Mouse (Mus musculus) thymus, postnatal 36 days (tissue): ENCODE results near the gene Gm8693.
"Not testable (repeated sequence)": the region's sequence is repeated elsewhere in the genome, so short reads cannot be mapped to it uniquely, and the experiment has no call there.

Experiments used
- DNase-seq, 2 experiments: peaks; one replicate each; pipeline ENCODE4 v3.0.0; 2022; ENCODE audit warnings: mixed read lengths in 2 of 2

Gm8693 gene

DNA sequence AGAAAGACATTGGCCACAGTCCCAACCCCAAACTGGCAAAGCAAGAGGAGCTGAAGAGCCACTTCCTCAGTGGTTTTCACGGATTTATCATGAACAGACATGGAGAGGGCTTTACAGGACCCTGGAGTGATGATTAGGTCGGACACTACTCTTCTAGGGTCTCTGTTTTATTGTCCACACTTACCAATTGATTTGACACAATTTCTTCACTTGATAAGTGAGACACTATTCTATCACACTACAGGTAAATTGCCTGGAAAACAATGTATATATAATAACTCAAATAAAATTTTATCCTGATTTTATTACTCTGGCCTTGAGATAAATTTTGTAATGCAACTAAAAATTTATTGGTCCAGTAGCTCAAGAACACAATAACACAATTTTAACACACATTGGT, at the start of gene Gm8693:
Gm8693 (minus strand) TSS at position 101 of the 400 bp plus-strand sequence.
- DNase-seq = not testable (repeated sequence)

DNA sequence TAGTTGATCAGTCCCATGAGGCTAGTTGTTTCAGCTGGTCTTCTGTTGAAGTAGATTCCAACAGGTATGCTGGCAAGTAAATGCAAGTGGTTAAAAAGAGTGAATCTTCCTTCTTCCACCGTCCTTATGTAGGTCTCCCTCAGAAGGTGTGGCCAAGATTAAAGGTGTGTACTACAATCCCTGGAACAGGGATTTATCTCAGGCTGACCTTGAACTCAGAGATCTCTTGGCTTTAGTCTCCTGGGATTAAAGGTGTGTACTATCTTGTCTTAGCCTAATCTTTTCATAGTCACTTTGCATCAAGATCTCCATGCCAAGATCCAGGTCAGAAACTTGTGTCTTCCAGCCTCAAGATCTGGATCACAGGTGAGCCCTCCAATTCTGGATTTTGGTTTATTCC, 27.5 kb upstream of the Gm8693 start, which contains the start of gene Gm4567:
Gm4567 (minus strand) TSS at position 101 of the 400 bp plus-strand sequence.
- not testable (repeated sequence) for DNase-seq

DNA sequence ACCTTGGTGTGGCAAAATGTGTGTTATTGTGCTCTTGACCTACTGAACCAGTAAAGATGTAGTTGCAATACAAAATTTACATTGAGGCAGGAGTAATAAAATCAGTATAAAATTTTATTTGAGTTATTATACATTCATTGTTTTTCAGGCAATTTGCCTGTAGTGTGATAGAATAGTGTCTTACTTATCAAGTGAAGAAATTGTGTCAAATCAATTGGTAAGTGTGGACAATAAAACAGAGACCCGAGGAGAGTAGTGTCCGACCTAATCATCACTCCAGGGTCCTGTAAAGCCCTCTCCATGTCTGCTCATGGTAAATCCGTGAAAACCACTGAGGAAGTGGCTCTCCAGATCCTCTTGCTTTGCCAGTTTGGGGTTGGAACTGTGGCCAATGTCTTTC, 34.4 kb downstream of the Gm8693 start, which contains the start of gene Vmn1r155:
Vmn1r155 (plus strand) TSS at position 301 of the 400 bp plus-strand sequence.
- DNase-seq = not testable (repeated sequence)
